Mouse (Mus musculus) hindbrain, embryonic 16.5 days (tissue): ENCODE measurements at regions not wholly inside any gene's neighbourhood (a gene's known extent, or its start where the extent isn't known, plus 50 kb on each side); places are given as distances from the start of the nearest gene placed in this dataset.

Experiments used
- ATAC-seq: fragments of 200-750 bp; cut with Nextera tagmentation; 2 replicates; pipeline ENCODE4 v1.8.0; 2017; ENCODE audit warnings: moderate TSS enrichment, moderate library complexity
- H3K27ac ChIP-seq: fragments of 300-500 bp; sonication (generic); 2 replicates; pipeline ENCODE4 v1.5.1; 2014; ENCODE audit warnings: low read depth, mild to moderate bottlenecking, control low read depth, low read length, moderate library complexity
- H3K27me3 ChIP-seq: fragments of 300-500 bp; sonication (generic); replicated peaks from 2 replicates; pipeline ENCODE4 v1.6.1; 2014; ENCODE audit warnings: low read length; ENCODE audit not compliant: control insufficient read depth, insufficient read depth
- H3K36me3 ChIP-seq: fragments of 300-500 bp; sonication (generic); 2 replicates; pipeline ENCODE4 v1.6.1; 2014; ENCODE audit warnings: mild to moderate bottlenecking, low read length, moderate library complexity, mixed read lengths; ENCODE audit not compliant: control insufficient read depth, insufficient read depth
- H3K4me1 ChIP-seq: fragments of 300-500 bp; sonication (generic); 2 replicates; pipeline ENCODE4 v1.6.1; 2014; ENCODE audit warnings: low read depth, low read length; ENCODE audit not compliant: control insufficient read depth, insufficient read depth
- H3K4me2 ChIP-seq: fragments of 300-500 bp; sonication (generic); 2 replicates; pipeline ENCODE4 v1.6.1; 2014; ENCODE audit warnings: mild to moderate bottlenecking, low read length, control low read depth, moderate library complexity
- H3K4me3 ChIP-seq: fragments of 300-500 bp; sonication (generic); 2 replicates; pipeline ENCODE4 v1.5.1; 2014; ENCODE audit warnings: mild to moderate bottlenecking, low read length, control low read depth, moderate library complexity
- H3K9ac ChIP-seq: fragments of 300-500 bp; sonication (generic); 2 replicates; pipeline ENCODE4 v1.6.1; 2014; ENCODE audit warnings: low read depth, mild to moderate bottlenecking, control low read depth, low read length, moderate library complexity
- H3K9me3 ChIP-seq: fragments of 300-500 bp; sonication (generic); 2 replicates; pipeline ENCODE4 v1.6.1; 2014; ENCODE audit warnings: mild to moderate bottlenecking, low read length, moderate library complexity; ENCODE audit not compliant: control insufficient read depth
- WGBS: fragments of 180-500 bp; shearing (Covaris S2); extraction: QIAGEN DNeasy Blood & Tissue Kit; methylation state at CpG from one replicate; pipeline ENCODE4 v1.1.7; 2014; 5-methylcytosine and 5-hydroxymethylcytosine counted together

DNA sequence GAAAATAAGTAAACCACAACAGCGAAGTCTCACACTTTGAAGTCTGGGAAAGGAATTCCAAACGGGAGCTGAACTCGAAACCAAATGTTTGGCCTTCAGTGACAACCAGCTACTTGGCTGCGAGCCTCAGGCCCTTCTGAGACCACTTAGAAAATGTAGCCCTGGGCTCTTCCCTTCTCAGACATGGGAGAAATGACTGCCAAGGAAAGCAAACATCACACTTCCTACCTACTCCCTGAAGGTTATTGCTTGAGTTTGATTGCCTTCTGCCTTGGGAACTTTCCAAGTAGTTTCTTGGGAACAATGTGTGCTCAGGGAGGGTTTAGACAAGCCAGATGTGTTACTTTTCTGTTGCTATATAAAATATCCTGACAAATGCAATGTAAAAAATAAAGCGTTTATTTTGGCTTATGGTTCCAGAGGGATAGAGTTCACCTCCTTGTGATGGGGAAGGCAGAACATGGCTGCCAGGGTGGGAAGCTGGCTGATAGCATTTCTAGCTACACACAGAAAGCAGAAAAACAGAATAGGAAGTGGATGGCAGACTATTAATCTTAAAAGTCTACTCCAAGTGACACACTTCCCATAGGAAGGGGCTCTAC is 194.8 kb upstream of the Rack1 start:
- no peaks in the 10 kb centered on the region for H3K27me3 ChIP-seq
- WGBS = 80% methylated on average over 5 of the region's 5 CpGs
- H3K9ac ChIP-seq = no peak overlapping the region
- H3K27ac ChIP-seq = no peak overlapping the region
- no peak overlapping the region for H3K4me2 ChIP-seq
- no peak for ATAC-seq
- no peak overlapping the region for H3K4me3 ChIP-seq
- H3K9me3 ChIP-seq = no peaks in the 10 kb centered on the region
- H3K4me1 ChIP-seq = no peaks in the 10 kb centered on the region
- H3K36me3 ChIP-seq = no peaks in the 10 kb centered on the region

DNA sequence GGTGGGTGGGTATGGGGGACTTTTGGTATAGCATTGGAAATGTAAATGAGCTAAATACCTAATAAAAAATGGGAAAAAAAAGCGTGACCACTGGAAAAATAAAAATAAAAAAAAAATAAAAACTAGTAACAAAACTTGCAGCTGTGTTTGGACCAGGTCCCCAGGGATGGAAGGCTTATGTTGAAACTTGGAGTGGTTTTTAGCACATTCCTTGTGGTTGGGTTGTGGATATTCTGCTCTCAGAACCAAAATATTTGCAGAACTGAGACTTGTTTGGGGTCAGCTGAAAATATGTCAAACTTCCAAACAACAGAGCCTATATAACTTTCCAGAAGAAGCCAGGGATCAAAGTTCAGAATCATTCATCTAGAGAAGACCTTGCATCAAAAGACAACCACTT is 199.0 kb upstream of the Rack1 start:
- Histone ChIP-seq H3K4me3 (no peak overlapping the region), H3K4me1 (no peaks in the 10 kb centered on the region), H3K27me3 (no peaks in the 10 kb centered on the region), H3K27ac (no peak overlapping the region), H3K4me2 (no peak overlapping the region), H3K36me3 (no peaks in the 10 kb centered on the region), H3K9me3 (no peaks in the 10 kb centered on the region), H3K9ac (no peak overlapping the region)
- no peak for ATAC-seq
- 89% methylated on average over 1 of the region's 1 CpGs for WGBS

DNA sequence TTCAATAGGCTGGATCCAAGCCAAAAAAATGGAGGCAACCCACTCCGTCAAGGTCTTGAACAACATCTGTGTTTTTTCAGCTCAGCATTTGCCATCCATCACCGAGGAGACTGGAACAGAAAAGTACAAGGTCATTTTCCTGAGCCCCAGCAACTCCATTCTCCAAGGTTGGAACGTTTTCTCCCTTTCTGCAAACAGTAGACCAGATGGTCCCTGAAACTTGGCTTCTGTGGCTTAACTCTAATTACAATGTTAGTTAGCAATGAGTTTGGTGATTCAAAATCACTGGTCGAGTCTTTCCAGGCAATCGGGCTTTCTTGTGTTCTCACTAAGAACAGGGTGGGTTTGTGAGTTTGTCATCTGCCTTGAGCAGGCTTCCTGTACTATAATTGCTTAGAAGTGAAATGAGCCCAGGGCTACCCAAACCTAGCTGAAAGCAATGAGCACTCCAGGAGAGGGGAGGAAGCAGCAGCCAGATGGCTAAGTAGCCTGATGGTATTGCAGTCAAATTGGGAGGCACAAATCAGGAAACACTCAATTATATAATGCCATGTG is 200.5 kb upstream of the Rack1 start:
- ATAC-seq = peak; percentile 75
- WGBS = 55% methylated on average over 5 of the region's 5 CpGs
- no peak overlapping the region for H3K9ac ChIP-seq
- H3K9me3 ChIP-seq = no peaks in the 10 kb centered on the region
- no peaks in the 10 kb centered on the region for H3K27me3 ChIP-seq
- no peak overlapping the region for H3K4me3 ChIP-seq
- no peak overlapping the region for H3K27ac ChIP-seq
- H3K4me2 ChIP-seq = no peak overlapping the region
- no peaks in the 10 kb centered on the region for H3K36me3 ChIP-seq
- H3K4me1 ChIP-seq = no peaks in the 10 kb centered on the region

DNA sequence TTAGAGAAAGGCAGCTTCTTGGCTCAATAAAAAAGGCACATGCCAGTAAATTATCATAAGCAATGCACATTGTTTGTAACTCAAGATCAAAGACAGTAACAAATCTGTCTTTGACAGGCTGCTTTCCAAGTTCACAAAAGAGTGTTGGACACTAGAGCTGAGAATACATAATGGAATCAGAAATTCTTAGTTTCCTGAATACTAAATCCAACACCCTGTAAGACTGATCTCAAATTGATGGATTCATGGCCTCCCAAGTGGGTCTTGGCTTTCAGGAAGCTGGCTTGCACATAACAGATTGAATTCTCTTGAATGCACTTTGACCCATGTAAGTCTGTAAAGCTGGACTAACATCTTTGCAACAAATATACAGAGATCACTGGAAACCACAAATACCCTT is 201.1 kb upstream of the Rack1 start:
- Histone ChIP-seq H3K9me3 (no peaks in the 10 kb centered on the region), H3K27ac (no peak overlapping the region), H3K4me1 (no peaks in the 10 kb centered on the region), H3K27me3 (no peaks in the 10 kb centered on the region), H3K4me3 (no peak overlapping the region), H3K36me3 (no peaks in the 10 kb centered on the region), H3K9ac (no peak overlapping the region), H3K4me2 (no peak overlapping the region)
- ATAC-seq = no peak

DNA sequence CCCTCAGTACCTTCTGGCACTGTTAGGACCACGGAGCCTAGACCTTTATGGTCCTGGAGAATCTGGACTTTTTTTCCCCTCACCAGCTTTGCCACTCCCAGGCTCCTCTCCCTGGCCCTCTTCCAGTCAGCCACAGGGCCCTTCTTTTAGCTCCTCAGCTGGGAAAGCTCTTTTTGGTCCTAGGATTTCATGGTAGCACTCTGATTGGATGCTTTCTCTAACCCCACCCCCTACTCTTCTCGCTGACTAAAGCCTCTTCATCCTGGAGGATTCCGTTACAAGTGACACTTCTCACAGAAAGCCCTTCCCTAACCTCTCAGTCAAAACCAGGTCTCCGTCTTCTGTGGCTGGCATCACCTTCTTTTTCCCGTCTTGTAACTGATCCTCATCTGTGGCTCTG is 205.7 kb upstream of the Rack1 start:
- WGBS = 33% methylated on average over 5 of the region's 5 CpGs
- no peak overlapping the region for H3K4me3 ChIP-seq
- no peak overlapping the region for H3K4me2 ChIP-seq
- no peak overlapping the region for H3K27ac ChIP-seq
- 0 out of 2 replicates have a peak, but pooled peaks have one; percentile 27 for ATAC-seq
- H3K9ac ChIP-seq = no peak overlapping the region
- H3K9me3 ChIP-seq = no peaks in the 10 kb centered on the region
- H3K27me3 ChIP-seq = no peaks in the 10 kb centered on the region
- no peaks in the 10 kb centered on the region for H3K4me1 ChIP-seq
- H3K36me3 ChIP-seq = no peaks in the 10 kb centered on the region

DNA sequence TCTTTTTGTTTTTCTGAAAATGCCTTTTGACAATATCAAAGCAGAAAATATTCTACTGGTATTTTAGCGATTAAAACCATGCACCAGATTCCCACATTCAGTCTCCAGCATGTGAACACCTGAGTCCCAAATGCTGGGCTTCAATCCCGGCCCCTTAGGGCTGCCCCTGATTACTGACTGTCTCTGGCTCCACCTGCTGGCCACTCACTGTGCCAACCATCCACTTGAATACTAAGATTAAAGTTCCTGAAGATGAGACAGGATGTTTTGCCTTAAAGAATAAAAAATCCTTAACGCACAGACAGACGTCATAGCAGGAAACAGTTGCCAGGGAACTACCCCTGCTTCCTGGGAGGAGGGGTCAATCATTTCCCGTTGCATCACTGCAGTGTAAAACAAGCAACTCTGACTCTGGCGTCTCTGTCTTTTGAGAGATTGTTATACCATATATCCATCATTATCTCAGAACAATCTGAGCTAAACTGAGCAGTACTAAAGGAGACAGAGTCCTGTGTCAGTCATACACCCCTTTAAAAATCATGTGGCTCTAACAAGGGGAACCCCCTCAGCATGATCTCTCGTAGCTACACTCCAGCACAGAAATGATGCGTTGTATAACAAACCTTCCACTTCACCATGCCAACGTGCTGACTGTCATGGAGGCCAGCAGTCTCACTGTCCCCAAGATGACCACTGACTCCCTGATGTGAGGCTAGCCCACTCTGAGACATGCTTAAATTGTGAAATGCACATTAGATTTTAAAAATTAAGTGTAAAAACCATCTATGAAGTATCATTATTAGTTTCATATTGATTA is 211.1 kb upstream of the Rack1 start:
- peak; percentile 76 for ATAC-seq
- H3K27ac ChIP-seq = no peak overlapping the region
- H3K4me3 ChIP-seq = no peak overlapping the region
- 30% methylated on average over 9 of the region's 9 CpGs for WGBS
- no peaks in the 10 kb centered on the region for H3K36me3 ChIP-seq
- H3K9ac ChIP-seq = no peak overlapping the region
- H3K4me1 ChIP-seq = no peaks in the 10 kb centered on the region
- H3K4me2 ChIP-seq = no peak overlapping the region
- H3K27me3 ChIP-seq = no peaks in the 10 kb centered on the region
- no peaks in the 10 kb centered on the region; the same call in 1 of the 2 replicates for H3K9me3 ChIP-seq

DNA sequence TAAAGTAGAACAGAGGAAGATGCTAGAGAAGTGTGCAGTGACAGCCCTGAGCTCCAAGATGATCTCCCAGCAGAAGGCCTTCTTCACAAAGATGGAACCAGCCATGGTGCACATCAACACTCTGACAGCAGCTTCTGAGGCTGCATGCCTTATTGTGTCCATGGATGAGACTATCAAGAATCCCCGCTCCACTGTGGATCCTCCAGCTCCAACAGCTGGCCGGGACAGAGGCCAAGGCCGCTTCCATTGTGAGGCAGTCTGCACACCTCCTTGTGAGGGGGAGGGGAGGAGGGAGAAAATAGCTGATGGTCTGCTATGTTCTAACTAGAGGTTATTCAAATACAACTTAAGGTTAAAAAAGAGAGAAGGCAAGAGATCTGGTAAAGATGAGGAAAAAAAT is 231.4 kb upstream of the Rack1 start:
- Histone ChIP-seq H3K4me3 (no peak overlapping the region), H3K9me3 (no peaks in the 10 kb centered on the region), H3K27me3 (no peaks in the 10 kb centered on the region), H3K9ac (no peak overlapping the region), H3K4me1 (no peaks in the 10 kb centered on the region; the same call in 1 of the 2 replicates), H3K4me2 (no peak overlapping the region), H3K27ac (no peak overlapping the region), H3K36me3 (no peaks in the 10 kb centered on the region)
- no peak for ATAC-seq
- WGBS = 91% methylated on average over 3 of the region's 3 CpGs

DNA sequence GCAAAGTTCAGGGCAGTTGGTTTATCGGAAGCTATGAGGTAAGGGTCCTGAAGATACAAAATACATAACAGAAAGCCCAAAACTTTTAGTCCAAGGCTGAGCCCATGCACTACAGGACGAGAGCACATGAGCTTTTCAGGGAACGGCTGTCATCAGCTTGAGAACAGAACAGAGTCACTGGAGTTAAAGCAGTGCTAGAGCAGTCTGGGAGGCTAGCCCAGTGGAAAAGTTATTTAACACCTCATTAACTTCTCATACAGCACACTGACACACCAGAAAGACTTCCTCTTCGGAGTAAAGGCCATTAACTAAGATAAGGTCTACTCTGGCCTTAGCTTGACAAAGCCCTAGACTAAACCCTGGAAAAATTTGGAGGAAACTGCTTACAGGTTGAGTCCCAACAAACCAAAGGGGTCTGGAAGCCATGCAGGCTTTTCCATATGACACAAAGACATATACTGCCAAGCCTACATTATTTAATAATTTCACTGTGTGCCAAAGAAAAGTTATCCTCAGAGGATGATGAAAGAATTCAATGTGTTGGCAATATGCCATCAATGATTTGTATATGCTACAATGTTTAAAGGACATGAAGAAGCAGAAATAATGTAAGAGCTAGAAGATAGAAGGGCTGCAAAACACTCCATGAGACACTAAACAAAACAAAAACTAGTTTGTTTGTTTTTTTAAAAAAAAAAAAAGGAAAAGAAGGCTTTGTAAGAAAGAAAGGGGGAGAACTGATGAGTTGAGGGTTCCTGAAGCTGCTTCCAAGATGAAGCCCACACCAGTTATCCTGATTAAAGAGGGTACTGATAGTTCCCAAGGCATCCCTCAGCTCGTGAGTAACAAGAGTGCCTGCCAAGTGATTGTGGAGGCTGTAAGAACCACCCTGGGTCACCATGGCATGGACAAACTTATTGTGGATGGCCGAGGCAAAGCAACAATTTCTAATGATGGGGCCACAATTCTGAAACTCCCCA is 232.3 kb upstream of the Rack1 start:
- no peak; the same call in 1 of the 2 replicates for ATAC-seq
- H3K4me2 ChIP-seq = no peak overlapping the region
- H3K4me3 ChIP-seq = no peak overlapping the region
- H3K27ac ChIP-seq = no peak overlapping the region
- no peaks in the 10 kb centered on the region for H3K27me3 ChIP-seq
- H3K9ac ChIP-seq = no peak overlapping the region
- no peaks in the 10 kb centered on the region for H3K36me3 ChIP-seq
- H3K9me3 ChIP-seq = no peaks in the 10 kb centered on the region
- no peaks in the 10 kb centered on the region; the same call in 1 of the 2 replicates for H3K4me1 ChIP-seq
- WGBS = 65% methylated on average over 6 of the region's 6 CpGs
